8 mouse cellular contexts compared by ENCODE assay signal in the genomic region with DNA sequence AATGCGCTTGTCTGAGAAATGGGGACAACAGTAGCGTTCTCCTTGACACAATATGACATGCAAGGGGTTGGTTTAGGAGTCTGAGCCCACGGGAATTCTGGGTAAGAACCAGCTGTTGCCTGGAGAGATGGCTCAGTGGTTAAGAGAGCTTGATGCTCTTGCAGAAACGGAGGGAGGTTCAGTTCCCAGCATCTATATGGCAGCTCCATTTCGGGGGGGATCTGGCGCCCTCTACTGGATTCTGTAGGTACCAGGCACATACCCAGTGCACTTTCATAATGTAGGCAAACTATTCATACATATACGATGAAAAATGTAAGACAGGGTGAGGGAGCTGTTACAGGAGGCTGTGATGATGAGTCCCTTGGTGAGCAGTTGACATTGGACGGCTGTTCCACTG.
DNase-seq lines count a peak whose midpoint lies in the region; ATAC-seq and TF ChIP-seq lines count a peak whose summit lies in the region.

No protein-coding gene starts in this region.

- peak; percentile 40 to 64 for DNase-seq in heart, adult 18-20 months
- DNase-seq in CD8-positive naive resting alpha-beta T cell, adult 2 months (ENCODE audit: low read depth in 2 of 2, low spot score in 2 of 2) = peak; percentile 57 to 74
- DNase-seq in brain, embryonic 14.5 days (ENCODE audit: low read depth) = peak; percentile 61
- peak; percentile 51 to 77 for DNase-seq in kidney, postnatal 25 days
- peak; percentile 75 for DNase-seq in lung, postnatal 14 days

- no peak overlapping the region for H3K4me3 ChIP-seq in heart, embryonic 11.5 days (ENCODE audit: low read depth, low read length)
- no peak overlapping the region for H3K4me3 ChIP-seq in small intestine, adult 2 months (ENCODE audit: low read depth, low read length)

- H3K9me3 ChIP-seq in heart, embryonic 11.5 days (replicated peaks; ENCODE audit: control insufficient read depth, low read length) = no peaks in the 10 kb centered on the region

- peak; percentile 61 for TF ChIP-seq CTCF in brain, embryonic 14.5 days (IDR thresholded peaks at IDR 0.05; ENCODE audit: borderline replicate concordance, extremely low read depth, insufficient read depth, insufficient read length)
- TF ChIP-seq CTCF in small intestine, adult 2 months (IDR thresholded peaks at IDR 0.05; ENCODE audit: extremely low read depth, insufficient read length, insufficient replicate concordance, low read depth, low read length) = peak; percentile 70; the same call in 1 of the 2 replicates

- WGBS in heart, embryonic 11.5 days (ENCODE audit: insufficient replicate concordance) = 30% methylated on average over 8 of the region's 8 CpGs
- whole genome bisulfite sequencing in small intestine, adult 2 months = 42% methylated on average over 8 of the region's 8 CpGs

- H3K4me2 ChIP-seq in heart, embryonic 11.5 days = no peak overlapping the region

- no peaks in the 10 kb centered on the region for H3K27me3 ChIP-seq in heart, embryonic 11.5 days (ENCODE audit: control insufficient read depth, insufficient read depth, low read length)
- H3K27me3 ChIP-seq in small intestine, adult 2 months (ENCODE audit: control insufficient read depth, insufficient read depth, low read length) = no peaks in the 10 kb centered on the region

- H3K4me1 ChIP-seq in heart, embryonic 11.5 days (ENCODE audit: control insufficient read depth, insufficient read depth, low read length) = no peaks in the 10 kb centered on the region; the same call in 1 of the 2 replicates
- H3K4me1 ChIP-seq in small intestine, adult 2 months (ENCODE audit: control insufficient read depth, insufficient read depth, insufficient read length, low read length) = peaks cover 3% of the 10 kb centered on the region; the same call in 1 of the 2 replicates

- no peak for TF ChIP-seq POLR2A in brain, embryonic 14.5 days (IDR thresholded peaks at IDR 0.05; ENCODE audit: borderline replicate concordance, extremely low read depth, insufficient read depth, insufficient read length, poor library complexity, severe bottlenecking)
- no peak for TF ChIP-seq POLR2A in small intestine, adult 2 months (IDR thresholded peaks at IDR 0.05; ENCODE audit: low read depth, low read length)

- no peaks in the 10 kb centered on the region for H3K36me3 ChIP-seq in heart, embryonic 11.5 days (ENCODE audit: control insufficient read depth, insufficient read depth, low read length)
- H3K36me3 ChIP-seq in small intestine, adult 2 months (ENCODE audit: control insufficient read depth, insufficient read depth, low read length) = no peaks in the 10 kb centered on the region

- ATAC-seq in heart, embryonic 11.5 days (replicated peaks; ENCODE audit: insufficient number of reproducible peaks, low FRiP score, low TSS enrichment) = no peak
- ATAC-seq in erythroblast, adult 5-6 weeks (replicated peaks; ENCODE audit: low FRiP score, poor library complexity, severe bottlenecking) = peak; percentile 82

- no peak overlapping the region for H3K9ac ChIP-seq in heart, embryonic 11.5 days (ENCODE audit: low read depth, low read length)

- no peak overlapping the region for H3K27ac ChIP-seq in heart, embryonic 11.5 days (ENCODE audit: low read depth, low read length)
- H3K27ac ChIP-seq in small intestine, adult 2 months (ENCODE audit: insufficient read depth, low read depth, low read length) = no peak overlapping the region
